Mouse (Mus musculus): ENCODE measurements around the gene Nmrk1.

- TF ChIP-seq CTCF (IDR thresholded peaks at IDR 0.05; ENCODE audit: low read depth, low read length) (no peak), POLR2AphosphoS5 (IDR thresholded peaks at IDR 0.05; ENCODE audit: insufficient replicate concordance, low read depth, low read length) (no peak), GATA2 (IDR thresholded peaks at IDR 0.05; ENCODE audit: borderline replicate concordance, low read depth, low read length) (no peak)
These were observed 9.3 kb downstream of the Nmrk1 start for GRCm38 (mm10) chr19:18641001-18641400.
